Mouse (Mus musculus): ENCODE results near the gene Cramp1l. TPM values are rescaled to one million over a fixed set of nuclear protein-coding genes. Genes with fewer than 3 reads are reported as not detected.

Cramp1l gene
- polyA plus RNA-seq (2012; rRNA removed; ENCODE audit: low replicate concordance): 5.8 and 8.0 TPM in 2 replicates

DNA sequence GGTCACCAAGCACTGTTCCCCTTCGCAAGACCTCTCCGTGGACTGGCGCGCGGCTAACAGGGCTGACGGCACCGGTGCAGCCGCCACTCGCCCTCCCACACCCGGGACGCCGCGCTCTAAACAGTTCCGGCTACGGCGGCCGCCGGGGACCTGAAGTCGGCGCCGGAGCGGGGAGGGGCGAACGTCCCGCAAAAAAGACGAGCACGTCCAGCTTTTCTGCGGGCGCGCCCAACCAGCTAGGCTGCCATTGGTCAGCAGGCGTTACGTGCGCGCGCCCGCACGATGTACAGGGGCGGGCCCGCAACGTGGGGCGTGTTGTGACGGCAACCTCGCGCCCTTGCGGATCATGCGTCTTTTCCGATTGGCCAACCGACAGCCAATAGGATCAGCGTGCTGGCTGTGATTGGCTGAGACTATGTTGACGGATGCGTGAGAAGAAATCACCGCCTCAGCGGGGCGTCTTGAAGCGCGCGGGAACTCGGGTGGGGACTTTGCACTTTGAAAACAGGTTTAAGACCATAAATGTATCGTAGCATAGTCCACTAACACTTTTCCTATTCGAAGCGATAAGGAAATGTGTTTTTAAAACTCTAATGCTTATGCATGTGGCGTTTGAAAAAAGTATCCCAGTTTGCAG, at the start of gene Cramp1l, which contains the start of gene Ift140:
Gene Cramp1l (minus strand): TSS at position 134 of the 637 bp plus-strand sequence.
Gene Ift140 (plus strand): TSS at position 431 of the 637 bp plus-strand sequence.

DNA sequence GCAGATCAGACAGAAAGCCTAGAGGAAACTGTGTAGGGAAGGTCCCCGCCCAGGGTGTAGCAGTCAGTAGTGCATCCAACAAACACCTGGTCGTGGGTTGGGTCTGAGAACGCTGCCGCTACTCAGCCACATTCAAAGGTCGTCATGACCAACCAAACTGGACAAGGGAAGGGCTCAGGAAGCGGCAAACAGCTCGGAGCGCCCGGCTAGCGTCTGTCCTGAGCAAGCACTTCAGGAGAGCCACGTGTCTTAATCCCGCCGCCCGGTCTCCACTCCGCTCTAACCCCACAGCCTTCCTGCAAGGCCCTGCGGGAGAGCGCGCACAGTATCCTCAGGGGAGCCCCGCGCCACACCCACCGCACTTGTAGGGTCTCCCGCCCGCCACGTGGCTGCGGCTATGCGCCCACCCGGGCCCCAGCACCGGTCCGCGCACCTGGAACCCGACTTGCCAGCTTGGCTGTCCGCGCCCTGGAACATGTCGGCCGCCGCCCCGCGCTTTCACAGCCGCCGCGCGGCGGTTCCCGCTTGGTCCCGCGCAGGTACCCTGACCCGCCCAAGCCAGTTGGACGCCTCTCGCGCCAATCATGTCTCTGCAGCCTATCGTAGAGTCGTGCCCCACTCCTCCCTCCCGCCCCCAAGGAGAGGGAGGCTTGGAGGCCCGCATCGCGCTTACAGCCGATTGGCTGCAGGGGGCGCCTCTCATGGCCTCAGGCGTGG, 55.3 kb downstream of the Cramp1l start, which contains the start of gene Jpt2:
Gene Jpt2 (minus strand): TSS at position 555 of the 717 bp plus-strand sequence.

DNA sequence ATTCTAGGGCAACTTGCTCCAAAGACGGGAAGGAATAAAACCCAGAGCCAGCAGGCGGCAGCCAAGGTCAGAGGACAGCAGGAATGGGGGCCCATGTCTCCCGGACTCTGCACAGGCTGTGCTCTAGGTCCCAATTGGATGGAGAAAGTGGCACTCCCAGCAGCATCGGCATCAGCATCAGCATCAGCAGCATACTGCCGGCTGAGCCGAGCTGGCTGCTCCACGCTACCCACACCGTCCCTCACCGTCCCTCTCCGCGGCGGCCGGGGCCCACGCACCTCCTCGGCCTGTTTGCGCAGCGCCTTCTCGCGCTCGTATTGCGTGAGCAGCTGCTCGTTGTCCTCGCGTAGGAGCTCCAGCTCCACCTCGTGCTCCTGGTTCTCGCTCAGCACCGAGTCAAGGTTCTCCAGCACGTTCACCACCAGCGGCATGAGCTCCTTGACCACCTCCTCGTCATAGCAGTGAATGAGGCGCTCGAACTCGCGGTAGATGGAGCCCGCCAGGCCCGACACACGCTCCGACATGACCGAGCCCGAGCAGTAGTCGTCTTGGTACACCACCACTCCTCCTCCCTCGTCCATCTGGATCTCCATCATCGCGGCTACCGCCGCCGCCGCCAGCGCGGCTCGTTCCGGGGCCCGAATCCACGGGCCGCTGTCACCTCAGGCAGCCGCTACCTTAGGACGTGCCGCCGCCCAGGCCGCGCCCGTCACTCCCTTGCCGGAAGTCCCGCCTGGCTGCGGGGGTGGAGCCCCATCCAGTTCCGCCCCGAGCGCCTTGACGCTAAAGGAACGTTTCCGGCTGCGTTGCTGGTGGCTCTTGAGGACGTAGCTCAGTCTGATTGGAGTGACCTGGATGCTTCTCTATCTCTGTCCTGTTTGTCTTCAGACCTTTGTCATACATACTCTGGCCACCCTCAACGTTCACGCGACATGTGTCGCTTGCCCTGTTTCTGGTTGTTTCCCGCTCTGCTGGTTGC, 79.0 kb downstream of the Cramp1l start, which contains the start of gene Mapk8ip3:
Gene Mapk8ip3 (minus strand): TSS at position 719 of the 979 bp plus-strand sequence.

Other genes starting within 250 kb of the Cramp1l start
- not detected in 2 replicates for gene Meiob, start 211.5 kb downstream of the Cramp1l start, polyA plus RNA-seq (2012; rRNA removed; ENCODE audit: low replicate concordance)
- 213 and 369 TPM in 2 replicates for gene Hagh, start 175.6 kb downstream of the Cramp1l start, polyA plus RNA-seq (2012; rRNA removed; ENCODE audit: low replicate concordance)
- 75.3 and 166 TPM in 2 replicates for gene Fahd1, start 165.4 kb downstream of the Cramp1l start, polyA plus RNA-seq (2012; rRNA removed; ENCODE audit: low replicate concordance)
- 1.0 and 2.1 TPM in 2 replicates for gene Igfals, start 149.8 kb downstream of the Cramp1l start, polyA plus RNA-seq (2012; rRNA removed; ENCODE audit: low replicate concordance)
- 27.8 and 31.6 TPM in 2 replicates for gene Nubp2, start 129.4 kb downstream of the Cramp1l start, polyA plus RNA-seq (2012; rRNA removed; ENCODE audit: low replicate concordance)
- gene Spsb3, start 129.1 kb downstream of the Cramp1l start, polyA plus RNA-seq (2012; rRNA removed; ENCODE audit: low replicate concordance): 86.7 and 115 TPM in 2 replicates
- gene Eme2, start 120.7 kb downstream of the Cramp1l start, polyA plus RNA-seq (2012; rRNA removed; ENCODE audit: low replicate concordance): 20.8 and 32.6 TPM in 2 replicates
- gene Mrps34, start 120.7 kb downstream of the Cramp1l start, polyA plus RNA-seq (2012; rRNA removed; ENCODE audit: low replicate concordance): 189 and 532 TPM in 2 replicates
- gene Nme3, start 119.3 kb downstream of the Cramp1l start, polyA plus RNA-seq (2012; rRNA removed; ENCODE audit: low replicate concordance): 34.1 and 43.8 TPM in 2 replicates
- 36.5 and 57.9 TPM in 2 replicates for gene Mapk8ip3, start 78.8 kb downstream of the Cramp1l start, polyA plus RNA-seq (2012; rRNA removed; ENCODE audit: low replicate concordance)
- 6.7 and 8.4 TPM in 2 replicates for gene Jpt2, start 55.1 kb downstream of the Cramp1l start, polyA plus RNA-seq (2012; rRNA removed; ENCODE audit: low replicate concordance)
- gene Ift140, start 297 bp upstream of the Cramp1l start, polyA plus RNA-seq (2012; rRNA removed; ENCODE audit: low replicate concordance): 5.5 and 5.6 TPM in 2 replicates
- gene Tmem204, start 67.8 kb upstream of the Cramp1l start, polyA plus RNA-seq (2012; rRNA removed; ENCODE audit: low replicate concordance): 14.0 and 15.0 TPM in 2 replicates
- gene Telo2, start 100.2 kb upstream of the Cramp1l start, polyA plus RNA-seq (2012; rRNA removed; ENCODE audit: low replicate concordance): 5.7 and 6.4 TPM in 2 replicates
- gene Ptx4, start 105.0 kb upstream of the Cramp1l start, polyA plus RNA-seq (2012; rRNA removed; ENCODE audit: low replicate concordance): 0.20 TPM in 1 of 2 replicates, not detected in the other
- gene Clcn7, start 117.6 kb upstream of the Cramp1l start, polyA plus RNA-seq (2012; rRNA removed; ENCODE audit: low replicate concordance): 15.3 and 15.8 TPM in 2 replicates
- gene Ccdc154, start 146.7 kb upstream of the Cramp1l start, polyA plus RNA-seq (2012; rRNA removed; ENCODE audit: low replicate concordance): not detected in 2 replicates
- 0.49 TPM in 1 of 2 replicates, not detected in the other for gene Gm38655, start 159.7 kb upstream of the Cramp1l start, polyA plus RNA-seq (2012; rRNA removed; ENCODE audit: low replicate concordance)
- 9.4 and 18.4 TPM in 2 replicates for gene BC003965, start 168.8 kb upstream of the Cramp1l start, polyA plus RNA-seq (2012; rRNA removed; ENCODE audit: low replicate concordance)
- gene Unkl, start 172.6 kb upstream of the Cramp1l start, polyA plus RNA-seq (2012; rRNA removed; ENCODE audit: low replicate concordance): 11.9 and 17.4 TPM in 2 replicates
- 25.9 and 27.6 TPM in 2 replicates for gene Gnptg, start 224.3 kb upstream of the Cramp1l start, polyA plus RNA-seq (2012; rRNA removed; ENCODE audit: low replicate concordance)
- 11.0 and 13.7 TPM in 2 replicates for gene Tsr3, start 224.4 kb upstream of the Cramp1l start, polyA plus RNA-seq (2012; rRNA removed; ENCODE audit: low replicate concordance)
- 19.8 and 28.1 TPM in 2 replicates for gene Baiap3, start 240.6 kb upstream of the Cramp1l start, polyA plus RNA-seq (2012; rRNA removed; ENCODE audit: low replicate concordance)